Comparison of ENCODE assay signal across 22 mouse cellular contexts in genomic region chr17:9749301-9749700, GRCm38 (mm10).
A peak's percentile ranks its signal among the peaks of the same experiment; 100 is the strongest.
DNase-seq lines count a peak whose midpoint lies in the region; ATAC-seq and TF ChIP-seq lines count a peak whose summit lies in the region.
"Had no signal": no experiment of that assay in that cellular context is flagged by ENCODE, and none has a peak within 500 bp of the region (broad histone marks: within the 10 kb centered on the region; RNA-seq: fewer than 3 reads in every experiment).

No protein-coding gene starts in this region.

- intact Hi-C loops in heart, adult 2 months (cut with DNase I) = no loop called here

- 90% methylated on average over 3 of the region's 3 CpGs for WGBS in heart, embryonic 10.5 days
- WGBS in heart, adult 2 months = 93% methylated on average over 3 of the region's 3 CpGs
- WGBS in heart, embryonic 11.5 days (ENCODE audit: insufficient replicate concordance) = 86% methylated on average over 3 of the region's 3 CpGs
- 71% methylated on average over 3 of the region's 3 CpGs for WGBS in lung, postnatal 0 days
- 98% methylated on average over 3 of the region's 3 CpGs for WGBS in midbrain, embryonic 11.5 days
- 98% methylated on average over 3 of the region's 3 CpGs for WGBS in midbrain, embryonic 14.5 days

- H3K4me2 ChIP-seq in heart, embryonic 11.5 days = no peak overlapping the region
- H3K4me2 ChIP-seq in lung, postnatal 0 days (replicated peaks; ENCODE audit: low read depth, low read length) = no peak overlapping the region
- H3K4me2 ChIP-seq in midbrain, embryonic 11.5 days = no peak overlapping the region
- no peak overlapping the region for H3K4me2 ChIP-seq in midbrain, embryonic 14.5 days (ENCODE audit: low read length)

- H3K4me3 ChIP-seq in heart, embryonic 10.5 days = no peak overlapping the region
- no peak overlapping the region for H3K4me3 ChIP-seq in heart, adult 2 months
- no peak overlapping the region for H3K4me3 ChIP-seq in heart, embryonic 11.5 days (ENCODE audit: low read depth, low read length)
- H3K4me3 ChIP-seq in lung, postnatal 0 days (ENCODE audit: low read depth, low read length) = no peak overlapping the region
- no peak overlapping the region for H3K4me3 ChIP-seq in midbrain, embryonic 11.5 days (ENCODE audit: low read depth, low read length)
- H3K4me3 ChIP-seq in midbrain, embryonic 14.5 days (replicated peaks; ENCODE audit: low read depth, low read length) = no peak overlapping the region

- TF ChIP-seq EP300 in heart, adult 2 months (IDR thresholded peaks at IDR 0.05; ENCODE audit: insufficient read depth, low read depth, low read length) = no peak
- TF ChIP-seq EP300 in lung, postnatal 0 days (IDR thresholded peaks at IDR 0.05) = no peak

- ATAC-seq in heart, embryonic 11.5 days (replicated peaks; ENCODE audit: insufficient number of reproducible peaks, low FRiP score, low TSS enrichment) = no peak
- ATAC-seq in lung, postnatal 0 days = peak; percentile 44
- no peak for ATAC-seq in midbrain, embryonic 11.5 days (ENCODE audit: low FRiP score)
- ATAC-seq in midbrain, embryonic 14.5 days (ENCODE audit: low FRiP score, low TSS enrichment) = no peak
- ATAC-seq: activated CD4-positive, CD25-positive, alpha-beta regulatory T cell, adult 4 months; CD4-positive, CD25-positive, alpha-beta regulatory T cell, adult 4 months; Patski had no signal

- no peaks in the 10 kb centered on the region for H3K36me3 ChIP-seq in heart, embryonic 10.5 days
- no peaks in the 10 kb centered on the region for H3K36me3 ChIP-seq in heart, adult 2 months (ENCODE audit: control insufficient read depth, insufficient read depth, low read length)
- no peaks in the 10 kb centered on the region for H3K36me3 ChIP-seq in heart, embryonic 11.5 days (ENCODE audit: control insufficient read depth, insufficient read depth, low read length)
- H3K36me3 ChIP-seq in lung, postnatal 0 days (ENCODE audit: insufficient read depth, low read length) = no peaks in the 10 kb centered on the region
- H3K36me3 ChIP-seq in midbrain, embryonic 11.5 days (ENCODE audit: control insufficient read depth, insufficient read depth, low read length) = no peaks in the 10 kb centered on the region
- no peaks in the 10 kb centered on the region for H3K36me3 ChIP-seq in midbrain, embryonic 14.5 days (ENCODE audit: control insufficient read depth, insufficient read depth, low read length)
- H3K36me3 ChIP-seq: G1E had no signal

- no peaks in the 10 kb centered on the region for H3K9me3 ChIP-seq in heart, embryonic 10.5 days
- H3K9me3 ChIP-seq in heart, embryonic 11.5 days (replicated peaks; ENCODE audit: control insufficient read depth, low read length) = no peaks in the 10 kb centered on the region
- no peaks in the 10 kb centered on the region for H3K9me3 ChIP-seq in lung, postnatal 0 days (ENCODE audit: low read length)
- no peaks in the 10 kb centered on the region for H3K9me3 ChIP-seq in midbrain, embryonic 11.5 days (ENCODE audit: control insufficient read depth, low read length)
- no peaks in the 10 kb centered on the region for H3K9me3 ChIP-seq in midbrain, embryonic 14.5 days (ENCODE audit: control insufficient read depth, low read length)

- no peak for TF ChIP-seq CTCF in heart, adult 2 months (IDR thresholded peaks at IDR 0.05)
- no peak for TF ChIP-seq CTCF in lung, postnatal 0 days (IDR thresholded peaks at IDR 0.05)

- H3K9ac ChIP-seq in heart, adult 2 months (ENCODE audit: low read depth, low read length) = no peak overlapping the region
- H3K9ac ChIP-seq in heart, embryonic 11.5 days (ENCODE audit: low read depth, low read length) = no peak overlapping the region
- H3K9ac ChIP-seq in lung, postnatal 0 days (replicated peaks; ENCODE audit: low read depth) = no peak overlapping the region
- H3K9ac ChIP-seq in midbrain, embryonic 11.5 days (ENCODE audit: low read length) = no peak overlapping the region
- H3K9ac ChIP-seq in midbrain, embryonic 14.5 days (replicated peaks; ENCODE audit: low read length) = no peak overlapping the region

- DNase-seq in heart, adult 11 months = peak; percentile 68
- DNase-seq in heart, embryonic 10.5 days (ENCODE audit: low spot score) = no peak
- no peak for DNase-seq in heart, adult 2 months
- DNase-seq in lung, postnatal 0 days (ENCODE audit: low spot score) = no peak
- DNase-seq in lung, postnatal 14 days = no peak
- peak; percentile 79 for DNase-seq in midbrain, embryonic 11.5 days (ENCODE audit: low spot score, missing footprints)
- no peak for DNase-seq in midbrain, embryonic 14.5 days
- DNase-seq: adrenal gland, adult 2 months; adrenal gland, adult 8-10 months; adrenal gland, postnatal 10 days; adrenal gland, postnatal 14 days; adrenal gland, postnatal 25 days; adrenal gland, postnatal 36 days; B cell, adult 2 months; cerebellum, adult 11 months; cerebellum, adult 11-12 months had no signal

- no peak overlapping the region for H3K27ac ChIP-seq in heart, embryonic 10.5 days
- H3K27ac ChIP-seq in heart, adult 2 months = 0 out of 2 replicates have a peak overlapping the region, but pooled peaks have one; percentile 17
- no peak overlapping the region for H3K27ac ChIP-seq in heart, embryonic 11.5 days (ENCODE audit: low read depth, low read length)
- no peak overlapping the region for H3K27ac ChIP-seq in lung, postnatal 0 days (ENCODE audit: low read length)
- no peak overlapping the region for H3K27ac ChIP-seq in midbrain, embryonic 11.5 days (ENCODE audit: low read depth, low read length)
- no peak overlapping the region for H3K27ac ChIP-seq in midbrain, embryonic 14.5 days (replicated peaks; ENCODE audit: low read depth, low read length)

- no peaks in the 10 kb centered on the region for H3K79me2 ChIP-seq in heart, adult 2 months (replicated peaks; ENCODE audit: control insufficient read depth, insufficient read depth, low read length)

- no peaks in the 10 kb centered on the region for H3K4me1 ChIP-seq in heart, embryonic 10.5 days
- H3K4me1 ChIP-seq in heart, adult 2 months (ENCODE audit: control insufficient read depth, insufficient read depth, low read length) = no peaks in the 10 kb centered on the region
- no peaks in the 10 kb centered on the region for H3K4me1 ChIP-seq in heart, embryonic 11.5 days (ENCODE audit: control insufficient read depth, insufficient read depth, low read length)
- H3K4me1 ChIP-seq in lung, postnatal 0 days (ENCODE audit: insufficient read depth, low read depth, low read length) = no peaks in the 10 kb centered on the region
- no peaks in the 10 kb centered on the region for H3K4me1 ChIP-seq in midbrain, embryonic 11.5 days (ENCODE audit: control insufficient read depth, insufficient read depth, low read length)
- H3K4me1 ChIP-seq in midbrain, embryonic 14.5 days (ENCODE audit: control insufficient read depth, insufficient read depth, low read length) = no peaks in the 10 kb centered on the region

- no peak for TF ChIP-seq POLR2A in heart, adult 2 months (IDR thresholded peaks at IDR 0.05; ENCODE audit: insufficient read depth, low read depth, low read length)

- H3K27me3 ChIP-seq in heart, embryonic 10.5 days (ENCODE audit: insufficient read depth, poor library complexity, severe bottlenecking) = 0 out of 2 replicates have a peak, but pooled peaks cover 9% of the 10 kb centered on the region
- no peaks in the 10 kb centered on the region for H3K27me3 ChIP-seq in heart, adult 2 months (ENCODE audit: control insufficient read depth, insufficient read depth, low read length)
- H3K27me3 ChIP-seq in heart, embryonic 11.5 days (ENCODE audit: control insufficient read depth, insufficient read depth, low read length) = no peaks in the 10 kb centered on the region
- no peaks in the 10 kb centered on the region for H3K27me3 ChIP-seq in lung, postnatal 0 days (replicated peaks; ENCODE audit: insufficient read depth, low read length)
- no peaks in the 10 kb centered on the region for H3K27me3 ChIP-seq in midbrain, embryonic 11.5 days (ENCODE audit: control insufficient read depth, insufficient read depth, low read length)
- no peaks in the 10 kb centered on the region for H3K27me3 ChIP-seq in midbrain, embryonic 14.5 days (ENCODE audit: control insufficient read depth, insufficient read depth, low read length)
- H3K27me3 ChIP-seq: CH12.LX, Patski had no signal

Comparison
In these comparisons a context has a peak if more than half of its experiments do, and no peak if none do; other contexts are left out.
1. DNase-seq: peak in heart, adult 11 months (single experiment) and midbrain, embryonic 11.5 days (single experiment); none in heart, embryonic 10.5 days (single experiment), heart, adult 2 months (0 of 2), lung, postnatal 0 days (single experiment), lung, postnatal 14 days (single experiment) and midbrain, embryonic 14.5 days (single experiment).